Mouse (Mus musculus) olfactory bulb, adult 2 months (tissue): Measurements from ENCODE around the gene Epha6.

ENCODE experiments used
- CTCF ChIP-seq: fragments of 200-500 bp; IDR thresholded peaks from 2 replicates; pipeline ENCODE4 v1.5.1; 2012; ENCODE audit warnings: low read depth, mild to moderate bottlenecking, low read length, moderate library complexity; ENCODE audit not compliant: insufficient read depth
- POLR2A ChIP-seq: fragments of 200-500 bp; IDR thresholded peaks from 2 replicates; pipeline ENCODE4 v1.6.1; 2012; ENCODE audit warnings: mild to moderate bottlenecking, low read depth, low read length, moderate library complexity; ENCODE audit not compliant: insufficient read depth

- no peak for TF ChIP-seq POLR2A
- TF ChIP-seq CTCF = no peak
These were observed 970.7 kb downstream of the Epha6 start for GRCm38 (mm10) chr16:59634598-59634997.
